Mouse (Mus musculus): ENCODE measurements around the gene Slc25a19. TPM values are rescaled to one million over a fixed set of nuclear protein-coding genes. Genes with fewer than 3 reads are reported as not detected.

Slc25a19 gene
- polyA plus RNA-seq, 1 experiment, result 23.0 TPM

DNA sequence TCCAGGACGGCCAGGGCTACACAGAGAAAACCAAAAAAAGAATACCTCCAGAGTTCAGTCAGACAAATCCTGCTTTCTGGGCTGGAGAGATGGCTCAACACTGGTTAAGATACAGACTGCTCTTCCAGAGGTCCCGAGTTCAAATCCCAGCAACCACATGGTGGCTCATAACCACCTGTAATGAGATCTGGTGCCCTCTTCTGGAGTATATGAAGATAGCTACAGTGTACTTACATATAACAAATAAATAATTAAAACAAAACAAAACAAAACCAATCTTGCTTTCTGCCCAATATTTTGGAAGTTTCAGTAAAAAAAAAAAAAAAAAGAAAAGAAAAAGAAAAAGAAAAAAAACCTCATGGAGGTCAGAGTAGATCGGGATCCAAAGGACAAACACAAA, 32.9 kb downstream of the Slc25a19 start:
- no peak overlapping the region for H3K4me3 ChIP-seq (replicated peaks; ENCODE audit: control insufficient read depth, low read depth, low read length)
- peaks cover 3% of the 10 kb centered on the region; the same call in 1 of the 2 replicates for H3K4me1 ChIP-seq (ENCODE audit: control insufficient read depth, insufficient read depth, low read length)
- no peak for TF ChIP-seq CTCF (IDR thresholded peaks at IDR 0.05; ENCODE audit: control insufficient read depth, insufficient read depth, low read length)
- no peak for TF ChIP-seq POLR2A (IDR thresholded peaks at IDR 0.05; ENCODE audit: borderline replicate concordance, control insufficient read depth, low read depth, low read length)
- H3K27ac ChIP-seq (ENCODE audit: control insufficient read depth, insufficient read depth, low read depth, low read length, poor library complexity), result no peak overlapping the region
- 89% methylated on average over 3 of the region's 3 CpGs for WGBS

DNA sequence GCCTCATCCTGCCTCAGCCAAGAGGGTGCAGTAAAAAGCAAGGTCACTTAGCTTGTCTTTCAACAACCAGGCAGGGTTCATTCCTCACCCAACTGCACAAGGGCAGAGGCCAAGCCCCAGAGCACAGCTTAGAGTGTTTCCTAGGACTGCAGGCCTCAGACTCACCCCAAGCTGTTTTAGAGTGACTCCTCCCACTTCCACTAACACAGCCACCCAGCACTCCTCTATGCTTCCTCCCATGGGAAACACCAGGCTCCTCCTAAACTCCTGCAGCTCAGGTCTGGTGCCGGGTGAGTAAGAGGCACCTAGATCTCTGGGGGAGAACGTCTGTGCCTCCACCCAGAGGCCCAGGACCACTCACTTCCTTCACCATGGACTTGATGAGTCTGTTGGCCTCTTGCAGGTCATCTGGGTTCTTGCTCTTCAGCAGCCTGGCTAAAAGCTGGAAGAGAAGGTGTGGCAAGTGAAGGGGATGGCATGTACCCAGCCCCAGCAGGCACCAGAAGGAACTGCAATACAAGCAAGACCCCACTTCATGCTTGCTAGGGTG, 37.5 kb downstream of the Slc25a19 start:
- 74% methylated on average over 2 of the region's 2 CpGs for WGBS
- Histone ChIP-seq H3K4me1 (ENCODE audit: control insufficient read depth, insufficient read depth, low read length) (no peaks in the 10 kb centered on the region), H3K27ac (ENCODE audit: control insufficient read depth, insufficient read depth, low read depth, low read length, poor library complexity) (no peak overlapping the region), H3K4me3 (replicated peaks; ENCODE audit: control insufficient read depth, low read depth, low read length) (no peak overlapping the region)
- TF ChIP-seq POLR2A (IDR thresholded peaks at IDR 0.05; ENCODE audit: borderline replicate concordance, control insufficient read depth, low read depth, low read length) (no peak), CTCF (IDR thresholded peaks at IDR 0.05; ENCODE audit: control insufficient read depth, insufficient read depth, low read length) (no peak)

- Histone ChIP-seq H3K4me1 (ENCODE audit: control insufficient read depth, insufficient read depth, low read length) (no peaks in the 10 kb centered on the region), H3K4me3 (replicated peaks; ENCODE audit: control insufficient read depth, low read depth, low read length) (no peak overlapping the region), H3K27ac (ENCODE audit: control insufficient read depth, insufficient read depth, low read depth, low read length, poor library complexity) (no peak overlapping the region)
- no peak for TF ChIP-seq POLR2A (IDR thresholded peaks at IDR 0.05; ENCODE audit: borderline replicate concordance, control insufficient read depth, low read depth, low read length)
- TF ChIP-seq CTCF (IDR thresholded peaks at IDR 0.05; ENCODE audit: control insufficient read depth, insufficient read depth, low read length), result no peak
- WGBS, result 85% methylated on average over 9 of the region's 9 CpGs
Measured at GRCm38 (mm10) chr11:115587984-115588383, 40.1 kb downstream of the Slc25a19 start.

- Histone ChIP-seq H3K4me3 (replicated peaks; ENCODE audit: control insufficient read depth, low read depth, low read length) (no peak overlapping the region), H3K27ac (ENCODE audit: control insufficient read depth, insufficient read depth, low read depth, low read length, poor library complexity) (no peak overlapping the region), H3K4me1 (ENCODE audit: control insufficient read depth, insufficient read depth, low read length) (no peaks in the 10 kb centered on the region)
- WGBS, result 89% methylated on average over 9 of the region's 9 CpGs
- no peak for TF ChIP-seq CTCF (IDR thresholded peaks at IDR 0.05; ENCODE audit: control insufficient read depth, insufficient read depth, low read length)
- TF ChIP-seq POLR2A (IDR thresholded peaks at IDR 0.05; ENCODE audit: borderline replicate concordance, control insufficient read depth, low read depth, low read length), result no peak
Measured at GRCm38 (mm10) chr11:115586403-115586802, 41.7 kb downstream of the Slc25a19 start.

DNA sequence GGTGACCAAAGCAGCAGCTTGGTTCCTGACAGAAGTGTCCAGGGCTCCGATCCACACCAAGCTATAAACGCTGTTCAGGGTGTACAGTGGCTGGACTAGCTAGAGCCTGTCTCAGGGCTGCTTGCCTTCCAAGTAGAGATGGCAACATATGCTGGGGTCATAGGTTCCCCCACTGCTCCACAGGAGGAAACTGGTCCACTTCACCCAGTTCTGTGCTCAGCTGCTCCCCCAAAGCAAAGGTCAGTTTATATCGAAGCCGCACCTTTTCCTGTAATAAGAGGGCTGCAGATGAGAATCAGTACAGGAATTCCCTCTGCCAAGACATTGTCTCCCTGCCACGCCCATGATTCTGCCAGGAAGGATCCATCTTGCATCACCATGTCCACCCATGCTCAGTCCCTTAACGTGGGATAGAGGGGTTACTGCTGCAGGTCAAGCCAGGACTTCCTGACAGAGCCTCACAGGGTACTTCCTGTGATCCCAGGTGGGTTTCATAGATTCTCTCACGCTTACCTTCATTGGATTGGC, 42.5 kb downstream of the Slc25a19 start:
- H3K4me1 ChIP-seq (ENCODE audit: control insufficient read depth, insufficient read depth, low read length), result no peaks in the 10 kb centered on the region
- no peak overlapping the region for H3K4me3 ChIP-seq (replicated peaks; ENCODE audit: control insufficient read depth, low read depth, low read length)
- TF ChIP-seq POLR2A (IDR thresholded peaks at IDR 0.05; ENCODE audit: borderline replicate concordance, control insufficient read depth, low read depth, low read length), result no peak
- no peak for TF ChIP-seq CTCF (IDR thresholded peaks at IDR 0.05; ENCODE audit: control insufficient read depth, insufficient read depth, low read length)
- no peak overlapping the region for H3K27ac ChIP-seq (ENCODE audit: control insufficient read depth, insufficient read depth, low read depth, low read length, poor library complexity)
- WGBS, result 82% methylated on average over 7 of the region's 7 CpGs

DNA sequence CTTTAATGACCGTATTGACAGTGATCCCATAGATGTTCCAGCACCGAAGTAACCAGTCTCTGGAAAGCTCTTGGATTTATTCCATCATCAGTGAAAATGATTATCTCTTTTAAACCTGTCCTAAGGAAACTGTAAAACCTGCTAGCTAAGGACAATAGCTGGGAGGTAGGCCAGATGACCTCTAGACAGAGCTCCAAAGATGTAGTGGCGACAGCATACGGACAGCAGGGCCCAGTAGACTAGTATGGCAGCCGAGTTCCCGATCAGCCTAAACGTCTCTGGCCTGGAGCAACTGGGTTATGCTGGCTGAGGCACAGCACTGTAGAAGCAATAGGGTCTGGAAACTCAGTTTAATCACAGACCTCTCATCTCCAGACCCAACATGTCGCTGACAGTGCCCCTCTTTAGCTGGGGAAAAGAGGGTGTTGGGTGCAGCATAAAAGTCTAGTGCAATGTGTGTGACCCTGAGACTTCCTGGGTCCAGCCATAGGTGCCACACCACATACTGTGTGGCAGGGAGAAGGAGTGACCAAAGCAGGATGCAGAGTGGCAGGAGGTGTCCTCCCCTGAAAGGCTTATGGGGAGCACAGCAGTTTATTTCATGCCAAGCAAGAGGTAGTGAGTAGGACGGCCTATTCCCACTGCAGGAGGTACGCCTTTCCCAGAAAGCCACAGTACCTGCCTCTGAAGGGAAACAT, 43.6 kb downstream of the Slc25a19 start:
- H3K4me3 ChIP-seq (replicated peaks; ENCODE audit: control insufficient read depth, low read depth, low read length), result no peak overlapping the region
- H3K27ac ChIP-seq (ENCODE audit: control insufficient read depth, insufficient read depth, low read depth, low read length, poor library complexity), result no peak overlapping the region
- no peaks in the 10 kb centered on the region for H3K4me1 ChIP-seq (ENCODE audit: control insufficient read depth, insufficient read depth, low read length)
- WGBS, result 91% methylated on average over 10 of the region's 10 CpGs
- TF ChIP-seq POLR2A (IDR thresholded peaks at IDR 0.05; ENCODE audit: borderline replicate concordance, control insufficient read depth, low read depth, low read length) (no peak), CTCF (IDR thresholded peaks at IDR 0.05; ENCODE audit: control insufficient read depth, insufficient read depth, low read length) (no peak)

DNA sequence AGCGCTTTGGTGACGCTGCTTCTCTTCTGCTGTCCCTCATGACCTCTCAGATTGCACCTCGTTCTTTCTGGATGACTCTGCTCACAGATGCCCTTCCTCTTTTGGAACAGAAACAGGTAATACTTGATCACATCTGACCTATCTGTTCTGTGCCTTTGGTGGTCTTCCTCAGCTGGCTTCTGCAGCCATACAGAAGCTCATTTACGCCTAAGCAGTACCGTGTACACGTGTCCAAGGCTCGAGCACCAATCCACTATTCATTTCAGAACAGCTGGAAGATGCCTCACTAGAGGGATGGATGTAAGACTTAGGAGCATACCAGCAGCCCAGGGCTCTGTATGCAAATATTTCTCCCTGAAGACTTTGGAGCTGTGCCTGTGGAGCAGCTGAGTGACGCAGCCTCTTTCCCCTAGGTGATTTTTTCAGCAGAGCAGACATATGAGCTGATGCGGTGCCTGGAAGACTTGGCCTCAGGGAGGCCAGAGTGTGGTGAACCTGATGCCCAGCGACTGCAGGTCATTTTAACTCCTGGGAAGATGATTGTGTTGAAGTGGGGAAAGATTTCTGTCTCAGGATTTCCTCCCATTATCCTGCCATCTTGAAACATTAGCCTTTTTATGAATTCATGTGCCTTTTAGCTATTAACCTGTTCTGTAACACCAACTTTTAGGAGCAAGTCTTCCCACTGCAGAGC, 45.0 kb downstream of the Slc25a19 start:
- no peak for TF ChIP-seq CTCF (IDR thresholded peaks at IDR 0.05; ENCODE audit: control insufficient read depth, insufficient read depth, low read length)
- no peak for TF ChIP-seq POLR2A (IDR thresholded peaks at IDR 0.05; ENCODE audit: borderline replicate concordance, control insufficient read depth, low read depth, low read length)
- Histone ChIP-seq H3K4me3 (replicated peaks; ENCODE audit: control insufficient read depth, low read depth, low read length) (no peak overlapping the region), H3K27ac (ENCODE audit: control insufficient read depth, insufficient read depth, low read depth, low read length, poor library complexity) (no peak overlapping the region), H3K4me1 (ENCODE audit: control insufficient read depth, insufficient read depth, low read length) (no peaks in the 10 kb centered on the region; the same call in 1 of the 2 replicates)
- 87% methylated on average over 10 of the region's 10 CpGs for WGBS

- TF ChIP-seq POLR2A (IDR thresholded peaks at IDR 0.05; ENCODE audit: borderline replicate concordance, control insufficient read depth, low read depth, low read length) (no peak), CTCF (IDR thresholded peaks at IDR 0.05; ENCODE audit: control insufficient read depth, insufficient read depth, low read length) (no peak)
- no peak overlapping the region for H3K27ac ChIP-seq (ENCODE audit: control insufficient read depth, insufficient read depth, low read depth, low read length, poor library complexity)
- H3K4me1 ChIP-seq (ENCODE audit: control insufficient read depth, insufficient read depth, low read length), result no peaks in the 10 kb centered on the region; the same call in 1 of the 2 replicates
- H3K4me3 ChIP-seq (replicated peaks; ENCODE audit: control insufficient read depth, low read depth, low read length), result no peak overlapping the region
Measured at GRCm38 (mm10) chr11:115579080-115579479, 49.0 kb downstream of the Slc25a19 start.

All from bone marrow, adult 2 months (tissue).